Mouse (Mus musculus) liver, adult 2 months (tissue): ENCODE measurements around the gene Grn. TPM values are rescaled to one million over a fixed set of nuclear protein-coding genes. Genes with fewer than 3 reads are reported as not detected.

Experiments used
- DNase-seq: peaks from one replicate; pipeline ENCODE4 v3.0.0-alpha.2; 2011; ENCODE audit warnings: low read depth, low spot score; ENCODE audit errors: extremely low read depth
- H3K27ac ChIP-seq: fragments of 200-500 bp; replicated peaks from 2 replicates; pipeline ENCODE4 v1.5.1; 2012; ENCODE audit warnings: low read depth, mild to moderate bottlenecking, control low read depth, inconsistent platforms, low read length; ENCODE audit not compliant: insufficient read depth
- H3K27me3 ChIP-seq: fragments of 200-500 bp; 2 replicates; pipeline ENCODE4 v1.6.1; 2012; ENCODE audit warnings: mild to moderate bottlenecking, moderate library complexity, low read length, inconsistent platforms; ENCODE audit not compliant: control insufficient read depth, insufficient read depth
- H3K36me3 ChIP-seq: fragments of 200-500 bp; 2 replicates; pipeline ENCODE4 v1.6.1; 2012; ENCODE audit warnings: low read length, inconsistent platforms; ENCODE audit not compliant: control insufficient read depth, insufficient read depth
- H3K4me1 ChIP-seq: fragments of 200-500 bp; 2 replicates; pipeline ENCODE4 v1.6.1; 2011; ENCODE audit warnings: low read length; ENCODE audit not compliant: control insufficient read depth, insufficient read depth
- H3K4me3 ChIP-seq: fragments of 200-500 bp; 2 replicates; pipeline ENCODE4 v1.5.1; 2011; ENCODE audit warnings: low read depth, mild to moderate bottlenecking, control low read depth, low read length, moderate library complexity; ENCODE audit not compliant: insufficient read depth
- H3K79me2 ChIP-seq: fragments of 200-500 bp; 2 replicates; pipeline ENCODE4 v1.6.1; 2012; ENCODE audit warnings: inconsistent platforms, mild to moderate bottlenecking, low read length, moderate library complexity; ENCODE audit not compliant: control insufficient read depth, insufficient read depth
- H3K9ac ChIP-seq: fragments of 200-500 bp; 2 replicates; pipeline ENCODE4 v1.6.1; 2012; ENCODE audit warnings: low read depth, mild to moderate bottlenecking, control low read depth, inconsistent platforms, low read length
- CTCF ChIP-seq: fragments of 200-500 bp; IDR thresholded peaks from 2 replicates; pipeline ENCODE4 v1.5.1; 2011; ENCODE audit warnings: low read depth, low read length, control low read depth
- POLR2A ChIP-seq: fragments of 200-500 bp; IDR thresholded peaks from 2 replicates; pipeline ENCODE4 v1.6.1; 2011; ENCODE audit warnings: low read length, control low read depth; ENCODE audit not compliant: insufficient read depth; ENCODE audit errors: extremely low read depth
- WGBS: fragments of 180-500 bp; shearing (Covaris S2); methylation state at CpG from one replicate; pipeline ENCODE4 v1.1.7; 2018; 5-methylcytosine and 5-hydroxymethylcytosine counted together
- polyA plus RNA-seq: library from polyadenylated mRNA; depleted of rRNA; stranded (reverse); fragments of >200 nt; gene quantifications from 2 replicates; pipeline ENCODE4 v1.2.3, GENCODE M21; 2012; rRNA removed
- total RNA-seq: library from RNA; depleted of rRNA; stranded (reverse); fragments of >200 nt; gene quantifications from 2 replicates; pipeline ENCODE4 v1.2.3, GENCODE M21; 2014; rRNA removed

The Grn gene
- total and polyA plus RNA-seq, 2 experiments = 53.7 to 155 TPM

DNA sequence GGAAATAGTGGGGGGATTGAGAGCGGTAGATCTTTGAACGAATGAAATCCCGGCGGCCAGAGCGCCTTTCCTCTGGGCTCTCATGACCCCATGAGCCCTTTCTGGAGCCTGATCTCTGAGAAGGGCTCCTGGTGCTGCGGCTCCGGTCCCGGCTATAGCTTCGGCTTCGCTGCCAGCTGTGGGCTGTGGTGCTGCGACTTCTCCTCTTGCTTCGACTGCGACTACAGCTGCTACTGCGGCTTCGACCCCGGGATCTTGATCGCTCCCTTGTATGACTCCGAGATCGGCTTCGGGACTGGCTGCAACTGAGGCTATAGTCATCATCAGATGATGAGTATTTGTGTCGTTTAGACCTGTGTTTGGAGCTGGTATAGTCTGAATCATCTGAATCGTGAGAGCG, 49.5 kb downstream of the Grn start:
- H3K27ac ChIP-seq = no peak overlapping the region
- no peak overlapping the region for H3K9ac ChIP-seq
- H3K4me1 ChIP-seq = no peaks in the 10 kb centered on the region
- no peak for TF ChIP-seq CTCF
- no peak for TF ChIP-seq POLR2A
- DNase-seq = no peak
- no peaks in the 10 kb centered on the region for H3K27me3 ChIP-seq
- H3K4me3 ChIP-seq = no peak overlapping the region
- H3K36me3 ChIP-seq = peaks cover 28% of the 10 kb centered on the region
- H3K79me2 ChIP-seq = no peaks in the 10 kb centered on the region
- 96% methylated on average over 23 of the region's 23 CpGs for WGBS

- Histone ChIP-seq H3K9ac (no peak overlapping the region), H3K36me3 (peaks cover 32% of the 10 kb centered on the region), H3K27ac (no peak overlapping the region), H3K27me3 (no peaks in the 10 kb centered on the region), H3K79me2 (no peaks in the 10 kb centered on the region), H3K4me1 (no peaks in the 10 kb centered on the region), H3K4me3 (no peak overlapping the region)
- 96% methylated on average over 15 of the region's 15 CpGs for WGBS
- no peak for DNase-seq
- TF ChIP-seq POLR2A (no peak), CTCF (no peak)
Measured at GRCm38 (mm10) chr11:102480111-102480510, 50.0 kb downstream of the Grn start.

GRCm38 (mm10) chr11:102480897-102481296, 50.8 kb downstream of the Grn start:
- 97% methylated on average over 4 of the region's 4 CpGs for WGBS
- Histone ChIP-seq H3K36me3 (peaks cover 36% of the 10 kb centered on the region), H3K4me1 (no peaks in the 10 kb centered on the region), H3K79me2 (no peaks in the 10 kb centered on the region), H3K27ac (no peak overlapping the region), H3K4me3 (no peak overlapping the region), H3K9ac (no peak overlapping the region), H3K27me3 (no peaks in the 10 kb centered on the region)
- TF ChIP-seq CTCF (no peak), POLR2A (no peak)
- no peak for DNase-seq

GRCm38 (mm10) chr11:102481779-102482178, 51.7 kb downstream of the Grn start:
- Histone ChIP-seq H3K27ac (no peak overlapping the region), H3K79me2 (no peaks in the 10 kb centered on the region), H3K4me1 (0 out of 2 replicates have a peak, but pooled peaks cover 2% of the 10 kb centered on the region), H3K9ac (no peak overlapping the region), H3K27me3 (no peaks in the 10 kb centered on the region), H3K4me3 (no peak overlapping the region), H3K36me3 (peaks cover 39% of the 10 kb centered on the region)
- TF ChIP-seq CTCF = no peak
- no peak for TF ChIP-seq POLR2A
- DNase-seq = no peak
- 92% methylated on average over 10 of the region's 10 CpGs for WGBS

Other genes starting within 250 kb of the Grn start
- 11.4 and 14.1 TPM in 2 replicates for gene Lsm12, start 245.0 kb upstream of the Grn start, total RNA-seq
- 24.3 and 24.5 TPM in 2 replicates for gene Lsm12, start 245.0 kb upstream of the Grn start, polyA plus RNA-seq
- gene G6pc3, start 240.7 kb upstream of the Grn start, total RNA-seq = 2.8 and 3.6 TPM in 2 replicates
- 17.1 and 25.9 TPM in 2 replicates for gene G6pc3, start 240.7 kb upstream of the Grn start, polyA plus RNA-seq
- 15.9 and 25.0 TPM in 2 replicates for gene Hdac5, start 200.1 kb upstream of the Grn start, total RNA-seq
- 38.2 and 60.5 TPM in 2 replicates for gene Hdac5, start 200.1 kb upstream of the Grn start, polyA plus RNA-seq
- gene BC030867, start 181.4 kb upstream of the Grn start, total RNA-seq = 0.27 TPM in 1 of 2 replicates, not detected in the other
- gene BC030867, start 181.4 kb upstream of the Grn start, polyA plus RNA-seq = 0.20 and 0.38 TPM in 2 replicates
- gene Asb16, start 161.6 kb upstream of the Grn start, total RNA-seq = 0.09 TPM in 1 of 2 replicates, not detected in the other
- 0.16 and 0.20 TPM in 2 replicates for gene Asb16, start 161.6 kb upstream of the Grn start, polyA plus RNA-seq
- gene Tmub2, start 145.4 kb upstream of the Grn start, total RNA-seq = 18.1 and 19.0 TPM in 2 replicates
- gene Tmub2, start 145.4 kb upstream of the Grn start, polyA plus RNA-seq = 33.5 and 34.2 TPM in 2 replicates
- gene Atxn7l3, start 133.7 kb upstream of the Grn start, total RNA-seq = 7.1 and 8.5 TPM in 2 replicates
- gene Atxn7l3, start 133.7 kb upstream of the Grn start, polyA plus RNA-seq = 16.8 and 20.6 TPM in 2 replicates
- 19.4 and 19.5 TPM in 2 replicates for gene Ubtf, start 110.6 kb upstream of the Grn start, total RNA-seq
- gene Ubtf, start 110.6 kb upstream of the Grn start, polyA plus RNA-seq = 12.7 and 12.8 TPM in 2 replicates
- 0.07 and 0.65 TPM in 2 replicates for gene Slc4a1, start 64.1 kb upstream of the Grn start, total RNA-seq
- gene Slc4a1, start 64.1 kb upstream of the Grn start, polyA plus RNA-seq = 0.07 and 0.10 TPM in 2 replicates
- 1.0 and 2.5 TPM in 2 replicates for gene Rundc3a, start 36.9 kb upstream of the Grn start, total RNA-seq
- gene Rundc3a, start 36.9 kb upstream of the Grn start, polyA plus RNA-seq = 1.2 and 2.1 TPM in 2 replicates
- 181 and 243 TPM in 2 replicates for gene Slc25a39, start 22.4 kb upstream of the Grn start, total RNA-seq
- gene Slc25a39, start 22.4 kb upstream of the Grn start, polyA plus RNA-seq = 1,099 and 1,182 TPM in 2 replicates
- gene Fam171a2, start 17.4 kb downstream of the Grn start, total RNA-seq = 0.81 and 1.0 TPM in 2 replicates
- 1.4 and 1.8 TPM in 2 replicates for gene Fam171a2, start 17.4 kb downstream of the Grn start, polyA plus RNA-seq
- gene Itga2b, start 39.8 kb downstream of the Grn start, total RNA-seq = 1.6 and 2.5 TPM in 2 replicates
- gene Itga2b, start 39.8 kb downstream of the Grn start, polyA plus RNA-seq = 4.3 and 7.1 TPM in 2 replicates
- 9.2 TPM in 2 replicates for gene Gpatch8, start 126.1 kb downstream of the Grn start, total RNA-seq
- 5.1 and 6.0 TPM in 2 replicates for gene Gpatch8, start 126.1 kb downstream of the Grn start, polyA plus RNA-seq
- gene Gm11627, start 149.1 kb downstream of the Grn start, total RNA-seq = not detected in 2 replicates
- gene Gm11627, start 149.1 kb downstream of the Grn start, polyA plus RNA-seq = not detected in 2 replicates
- 0.07 and 0.09 TPM in 2 replicates for gene Fzd2, start 174.1 kb downstream of the Grn start, total RNA-seq
- 0.19 and 0.24 TPM in 2 replicates for gene Fzd2, start 174.1 kb downstream of the Grn start, polyA plus RNA-seq
- not detected in 2 replicates for gene Meioc, start 233.4 kb downstream of the Grn start, total RNA-seq
- gene Meioc, start 233.4 kb downstream of the Grn start, polyA plus RNA-seq = not detected in 2 replicates